Mouse (Mus musculus): ENCODE measurements around the gene Slco2a1.

The Slco2a1 gene

GRCm38 (mm10) chr9:103118651-103119275 is 130.3 kb downstream of the Slco2a1 start:
- no peak for DNase-seq (ENCODE audit: low spot score)

GRCm38 (mm10) chr9:103119781-103120180 is 131.3 kb downstream of the Slco2a1 start:
- DNase-seq (ENCODE audit: low spot score): no peak

DNA sequence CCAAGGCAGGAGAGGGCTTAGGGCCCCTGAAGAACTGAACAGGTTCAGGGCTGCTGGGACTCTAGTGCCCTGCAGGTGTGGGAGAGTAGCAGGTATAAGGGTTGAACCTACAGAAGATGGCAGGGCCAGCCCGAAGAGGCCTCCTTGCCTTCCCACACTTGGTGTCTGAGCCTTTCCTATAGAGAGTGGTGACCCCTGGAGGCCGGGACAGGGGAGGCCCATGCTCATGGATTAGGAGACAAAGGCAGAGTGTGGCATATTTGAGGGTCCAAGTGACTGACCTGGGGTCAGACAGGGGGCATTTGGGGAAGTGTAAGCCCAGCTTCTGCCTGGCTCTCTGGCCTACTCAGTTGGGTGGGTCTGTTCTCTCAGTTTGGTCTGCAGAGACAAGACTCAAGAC is 131.7 kb downstream of the Slco2a1 start:
- DNase-seq (ENCODE audit: low spot score): no peak

GRCm38 (mm10) chr9:103121546-103121945 is 133.0 kb downstream of the Slco2a1 start:
- DNase-seq (ENCODE audit: low spot score): no peak

DNA sequence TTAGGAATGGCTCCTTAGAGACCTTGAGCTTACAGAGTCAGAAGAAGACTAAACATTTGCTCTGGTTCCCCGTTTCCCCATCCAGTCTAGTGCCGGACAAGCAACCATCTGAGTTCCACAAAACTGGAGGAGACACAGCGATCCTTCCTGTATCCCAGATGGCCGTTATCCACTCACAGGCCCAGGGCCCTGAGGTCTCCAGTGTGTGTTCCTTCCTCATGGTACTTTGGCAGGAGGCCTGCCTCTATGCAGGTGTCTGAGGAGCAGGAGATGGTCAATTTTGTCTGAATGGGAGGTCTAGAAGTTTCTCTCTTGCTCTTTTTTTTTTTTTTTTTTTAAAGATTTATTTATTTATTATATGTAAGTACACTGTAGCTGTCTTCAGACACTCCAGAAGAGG is 136.2 kb downstream of the Slco2a1 start:
- no peak for DNase-seq (ENCODE audit: low spot score)

GRCm38 (mm10) chr9:103133493-103134124 is 145.1 kb downstream of the Slco2a1 start:
- DNase-seq (ENCODE audit: low spot score): no peak

GRCm38 (mm10) chr9:103134450-103135030 is 146.0 kb downstream of the Slco2a1 start:
- DNase-seq (ENCODE audit: low spot score): no peak

GRCm38 (mm10) chr9:103139481-103139880 is 151.0 kb downstream of the Slco2a1 start:
- DNase-seq (ENCODE audit: low spot score): no peak

DNA sequence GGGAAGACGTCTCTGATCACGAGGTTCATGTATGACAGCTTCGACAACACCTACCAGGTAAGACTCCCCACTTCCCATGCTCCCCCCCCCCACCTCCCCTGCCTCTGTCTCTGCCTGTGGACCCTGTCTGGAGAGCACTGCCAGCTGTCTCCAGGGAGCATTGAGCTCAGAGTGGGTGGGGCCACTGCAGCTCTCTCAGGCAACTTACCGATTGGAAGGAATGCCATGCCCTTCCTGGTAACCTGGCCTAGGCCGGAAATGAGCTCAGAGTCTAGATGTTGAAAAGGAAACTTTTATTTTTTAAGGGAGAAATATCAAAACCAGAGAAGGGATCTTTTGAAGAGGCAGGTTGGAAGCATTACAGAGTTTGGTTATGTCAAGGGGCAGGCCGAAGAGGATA is 151.9 kb downstream of the Slco2a1 start:
- no peak for DNase-seq (ENCODE audit: low spot score)

GRCm38 (mm10) chr9:103141266-103141665 is 152.8 kb downstream of the Slco2a1 start:
- DNase-seq (ENCODE audit: low spot score): no peak

- DNase-seq (ENCODE audit: low spot score): no peak
These were observed 155.4 kb downstream of the Slco2a1 start for GRCm38 (mm10) chr9:103143881-103144280.

GRCm38 (mm10) chr9:103145351-103145750 is 156.8 kb downstream of the Slco2a1 start:
- no peak for DNase-seq (ENCODE audit: low spot score)

Data from retina, embryonic 14.5 days (tissue).